Mouse (Mus musculus) urinary bladder, postnatal 10 days (tissue): ENCODE results near the gene Svbp.
A peak's percentile ranks its signal among the peaks of the same experiment; 100 is the strongest.

Source experiments
- DNase-seq: peaks from one replicate; pipeline ENCODE4 v3.0.0; 2022; ENCODE audit warnings: low spot score

Gene Svbp

DNA sequence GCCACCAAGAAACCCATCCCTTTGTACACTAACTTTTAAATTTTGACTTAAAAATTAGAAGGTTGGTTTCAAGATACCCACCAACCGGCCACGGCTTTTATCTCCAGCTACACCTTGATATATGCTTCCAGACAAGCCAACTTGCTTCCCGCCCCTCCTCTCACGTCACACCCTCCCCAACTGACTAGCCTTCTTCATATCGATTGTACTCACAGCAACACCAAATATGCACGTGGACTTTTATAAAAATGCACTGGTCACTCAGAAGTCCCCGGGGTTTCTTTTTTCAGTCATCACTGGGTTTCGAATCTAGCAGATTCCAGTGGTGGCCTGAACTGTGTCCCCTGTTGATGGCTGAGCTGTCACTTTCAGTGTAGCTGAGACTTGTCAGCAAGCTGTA, 4.5 kb upstream of the Svbp start:
- DNase-seq, result no peak

DNA sequence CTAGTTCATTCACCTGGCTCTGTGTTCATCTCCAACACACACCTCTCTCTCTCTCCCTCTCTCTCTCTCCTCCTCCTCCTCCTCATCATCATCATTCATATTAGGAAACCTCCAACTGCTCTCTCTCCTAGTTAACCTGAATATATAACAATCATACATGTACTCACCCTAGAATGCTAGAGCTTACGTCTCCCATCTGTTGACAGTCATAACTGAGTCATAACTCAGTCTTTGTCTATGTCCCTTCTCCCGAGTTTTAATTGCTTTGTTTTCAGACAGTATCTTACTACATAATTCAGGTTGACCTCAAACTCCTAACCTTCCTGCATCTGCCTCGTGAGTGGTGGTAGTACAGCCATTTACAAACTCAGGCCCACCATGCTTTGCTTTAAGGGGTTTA, 3.8 kb upstream of the Svbp start:
- DNase-seq, result no peak

DNA sequence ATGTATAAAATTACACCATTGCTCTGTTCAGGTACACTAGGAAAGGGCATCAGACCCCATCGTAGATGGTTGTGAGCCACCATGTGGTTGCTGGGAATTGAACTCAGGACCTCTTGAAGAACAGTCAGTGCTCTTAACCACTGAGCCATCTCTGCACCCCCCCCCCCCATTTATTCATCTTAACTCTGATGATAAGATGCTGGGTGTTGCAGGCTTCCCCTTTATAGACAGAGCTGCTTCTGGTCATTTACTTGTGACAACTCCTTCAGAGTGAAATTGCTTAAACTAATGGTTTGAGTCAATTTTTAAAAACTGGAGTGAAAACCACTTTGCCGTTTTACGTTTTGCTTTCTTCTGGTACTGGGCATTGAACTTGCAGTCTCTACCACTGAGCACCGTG, 2.3 kb upstream of the Svbp start:
- DNase-seq, result no peak

DNA sequence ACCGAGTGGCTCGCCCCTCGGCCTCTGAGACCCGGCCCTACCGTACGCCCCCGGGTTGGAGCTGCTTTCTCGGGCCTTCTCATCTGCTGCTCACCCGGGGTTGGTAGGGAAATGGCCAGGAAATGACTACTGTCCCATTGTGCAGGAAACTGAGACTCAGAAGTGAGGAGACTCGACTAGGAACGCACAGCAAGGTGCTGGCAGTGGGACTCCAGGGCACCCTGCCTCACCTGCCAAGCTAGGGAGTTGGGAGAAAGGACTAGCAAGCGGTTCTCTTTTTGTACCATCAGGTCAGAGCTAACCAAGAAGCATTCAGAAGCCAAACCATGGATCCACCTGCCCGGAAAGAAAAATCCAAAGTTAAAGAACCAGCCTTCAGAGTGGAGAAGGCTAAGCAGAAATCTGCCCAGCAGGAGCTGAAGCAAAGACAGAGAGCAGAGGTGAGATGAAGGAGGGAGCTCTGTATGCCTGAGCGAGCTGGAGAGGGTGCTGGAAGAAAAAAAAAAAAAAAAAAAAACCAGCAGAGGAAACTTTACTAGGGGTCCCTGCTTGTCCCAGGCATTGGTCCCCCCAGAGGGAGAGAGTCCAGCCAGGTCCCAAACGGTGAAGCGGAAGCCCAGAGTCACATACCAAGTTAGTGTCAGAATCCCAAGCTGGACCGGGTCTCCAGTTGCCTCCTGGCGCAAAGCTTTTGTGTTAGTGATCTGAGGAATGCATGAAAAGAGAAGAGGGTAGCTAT, 645 bp downstream of the Svbp start:
- no peak for DNase-seq

DNA sequence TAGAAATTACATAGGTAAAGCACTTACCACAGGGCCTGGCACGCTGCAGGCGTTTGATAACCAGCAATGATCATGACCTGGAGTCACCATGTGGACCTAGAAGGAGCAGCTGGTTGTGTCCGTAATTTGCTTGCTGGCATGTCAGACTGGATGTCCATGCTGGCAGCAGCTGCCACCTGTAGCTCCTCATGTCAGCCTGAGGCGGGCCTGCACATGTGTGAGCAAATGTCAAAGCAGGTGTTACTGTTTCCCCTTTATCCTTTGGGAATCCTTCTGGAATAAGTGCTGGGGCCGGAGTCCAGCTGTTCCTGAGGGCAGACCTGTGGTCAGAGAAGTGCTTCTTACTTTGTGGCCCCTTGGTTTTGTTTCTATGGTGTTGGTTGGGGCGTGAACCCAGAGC, 3.0 kb downstream of the Svbp start:
- DNase-seq, result no peak

DNA sequence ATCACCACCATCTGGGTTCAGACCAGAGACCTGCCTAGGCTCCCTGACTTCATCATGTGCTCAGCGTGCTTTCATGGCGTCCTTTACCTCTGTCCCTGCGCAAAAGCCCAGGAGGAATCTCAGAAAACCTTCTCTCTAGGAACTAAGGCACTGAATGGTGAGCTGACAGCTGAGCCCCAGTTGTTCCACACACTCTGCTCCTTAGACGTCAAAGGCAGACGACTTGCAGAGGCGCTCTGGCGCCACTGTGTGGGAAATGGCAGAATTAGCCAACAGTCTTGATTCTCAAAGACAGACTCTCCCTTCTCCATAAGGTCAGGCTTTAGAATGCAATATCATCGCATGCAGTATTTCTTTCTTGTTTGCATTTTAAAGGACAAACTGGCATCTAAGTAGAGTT, 9.6 kb downstream of the Svbp start:
- DNase-seq, result no peak

DNA sequence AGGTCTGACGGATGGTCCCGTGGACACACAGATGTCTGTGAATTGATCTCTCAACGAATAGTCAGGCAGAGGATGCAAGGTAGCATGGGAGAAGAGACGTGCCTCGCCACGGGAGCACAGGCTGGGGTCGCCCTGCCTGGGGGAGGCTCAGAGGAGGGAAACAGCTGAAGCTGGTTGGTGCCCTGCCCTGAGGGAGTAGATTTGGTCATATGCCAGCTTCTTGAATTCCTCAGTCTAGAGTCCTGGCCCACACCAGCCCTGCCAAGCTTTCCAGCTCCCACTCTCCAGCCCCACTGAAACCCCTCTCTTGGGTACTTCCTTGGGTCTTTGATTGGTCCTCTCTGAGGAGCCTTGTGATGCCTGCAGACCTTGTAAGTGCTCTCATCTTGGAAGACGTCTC, 21.6 kb downstream of the Svbp start:
- no peak for DNase-seq

DNA sequence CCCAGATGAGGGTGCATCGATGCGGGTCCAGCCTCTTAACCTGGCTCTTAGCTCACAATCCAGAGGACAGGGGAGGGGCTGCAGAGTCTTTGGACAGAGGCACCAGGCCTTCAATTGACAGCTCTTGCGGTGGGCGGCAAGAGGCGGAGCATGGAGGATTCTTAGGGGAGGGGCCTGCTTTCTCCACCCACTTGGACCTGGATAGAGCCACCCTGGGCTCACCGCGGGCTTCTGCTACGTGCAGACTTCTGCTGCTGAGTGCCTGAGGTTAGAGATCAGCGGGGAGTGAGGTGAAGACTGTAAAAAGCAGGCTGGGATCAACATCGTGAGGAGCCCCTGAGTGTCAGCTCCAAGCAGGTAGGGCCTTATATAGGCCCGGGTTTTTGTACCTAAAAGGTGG, 23.1 kb downstream of the Svbp start, which contains the start of gene Tmem269:
Gene Tmem269 (minus strand): TSS at position 49 of the 400 bp plus-strand sequence.
- no peak for DNase-seq

DNA sequence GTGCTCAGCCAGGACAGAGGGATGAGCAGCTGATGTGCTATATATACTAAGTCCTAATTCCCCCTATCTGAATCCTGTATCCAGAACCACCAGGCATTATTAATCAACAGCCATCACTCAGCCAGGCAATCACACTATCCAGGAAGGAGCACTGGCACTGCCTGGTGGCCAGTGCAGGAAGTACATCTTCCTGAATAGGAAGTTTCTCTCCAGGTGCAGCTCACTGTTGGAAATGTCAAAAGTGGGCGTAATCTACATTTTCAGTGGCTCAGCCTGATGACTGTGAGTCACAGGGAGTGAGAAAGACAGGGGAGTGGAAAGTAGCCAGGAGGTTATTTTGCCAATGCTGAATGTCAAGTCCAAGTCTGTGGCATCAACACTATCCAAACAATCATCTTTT, 28.6 kb downstream of the Svbp start:
- DNase-seq, result no peak

DNA sequence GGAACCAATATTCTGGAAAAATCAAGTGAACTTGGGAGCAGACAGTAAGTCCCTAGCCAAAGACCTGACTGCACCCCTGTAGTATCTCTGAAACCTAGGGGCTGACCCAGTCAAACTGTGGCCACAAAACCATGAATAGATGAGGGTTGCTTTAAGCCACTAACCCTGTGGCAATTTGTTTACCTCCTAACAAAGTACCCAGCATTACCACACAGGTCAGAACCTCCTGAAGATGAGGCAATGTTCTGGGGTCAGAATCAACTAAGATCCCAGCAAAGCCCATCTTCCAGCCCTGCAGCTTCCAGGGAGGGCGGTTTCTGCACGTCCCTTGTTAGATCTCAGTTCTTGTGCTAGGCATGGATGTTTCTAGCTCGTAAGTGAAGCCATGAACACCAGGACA, 29.4 kb downstream of the Svbp start:
- DNase-seq, result no peak

DNA sequence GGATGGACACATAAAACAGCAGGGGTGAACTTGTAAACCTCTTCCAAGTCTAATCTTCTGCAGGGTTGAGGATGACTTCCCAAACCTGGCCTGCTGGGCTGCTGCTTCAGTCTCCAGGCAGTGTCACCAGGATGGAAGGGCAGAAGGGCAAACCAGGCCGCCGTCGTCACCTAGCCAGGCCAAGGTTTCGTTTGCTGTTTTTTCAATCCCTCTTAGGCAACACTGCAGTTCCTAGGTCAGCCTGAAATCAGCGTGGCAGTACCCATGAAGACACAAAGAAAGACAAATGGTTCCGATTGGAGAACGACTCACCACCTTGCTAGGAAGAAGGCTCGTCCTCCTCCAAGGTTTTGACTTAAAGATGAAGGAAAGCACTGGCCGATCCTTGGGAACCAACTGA, 30.6 kb downstream of the Svbp start:
- no peak for DNase-seq

DNA sequence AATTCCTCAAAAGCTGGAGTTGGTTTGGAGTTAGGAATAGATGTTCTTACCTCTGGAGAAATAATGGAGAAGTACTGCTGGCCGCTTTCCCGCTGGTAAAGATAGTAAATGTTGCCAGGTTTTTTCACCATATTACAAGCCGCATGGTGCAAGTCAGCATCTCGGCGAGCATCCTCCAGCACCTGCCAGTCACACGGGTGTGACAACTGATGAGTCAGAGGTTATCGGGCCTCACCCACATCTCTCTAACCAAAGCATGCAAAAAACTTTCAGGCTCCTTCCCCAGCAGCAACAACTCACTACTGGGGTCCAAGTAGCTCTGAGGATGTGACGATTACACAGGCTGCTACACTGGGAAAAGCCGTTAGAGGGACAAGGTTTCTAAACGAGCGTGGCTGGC, 31.6 kb downstream of the Svbp start:
- no peak for DNase-seq

DNA sequence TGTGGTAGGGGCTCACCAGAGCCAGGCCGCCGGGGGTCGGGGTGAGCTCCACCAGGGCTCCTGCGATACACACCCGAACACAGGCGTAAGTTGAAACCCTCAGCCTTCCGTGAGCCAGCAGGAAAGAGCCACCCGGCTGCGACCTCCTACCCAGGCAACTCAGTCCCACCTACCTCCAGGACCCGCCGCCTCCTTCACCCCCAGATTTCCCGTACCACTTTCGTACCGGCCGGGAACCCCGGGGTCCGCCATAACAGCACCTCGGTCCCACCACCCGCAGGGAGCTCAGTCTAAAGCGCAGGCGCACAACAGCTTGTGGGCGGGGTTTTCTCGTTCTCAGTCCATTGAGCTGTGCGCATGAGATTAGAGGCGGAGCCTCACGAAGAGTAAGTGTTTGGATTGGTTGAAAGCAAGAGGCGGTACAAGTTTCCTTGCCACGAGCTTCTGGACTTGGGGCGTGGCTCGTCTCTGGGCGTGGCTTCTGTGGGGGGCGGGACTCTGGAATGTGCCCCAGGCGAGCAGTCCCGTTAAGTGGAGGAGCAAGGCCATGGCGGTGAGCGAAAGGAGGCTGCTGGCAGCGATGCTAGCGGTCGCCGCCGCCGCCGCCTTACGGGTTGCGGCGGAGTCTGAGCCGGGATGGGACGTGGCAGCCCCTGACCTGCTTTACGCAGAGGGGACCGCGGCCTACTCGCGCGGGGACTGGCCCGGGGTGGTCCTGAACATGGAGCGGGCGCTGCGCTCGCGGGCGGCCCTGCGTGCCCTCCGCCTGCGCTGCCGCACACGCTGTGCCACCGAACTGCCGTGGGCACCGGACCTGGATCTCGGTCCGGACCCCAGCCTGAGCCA, 37.5 kb downstream of the Svbp start, which contains the start of the genes AU022252 and P3h1:
Gene AU022252 (minus strand): TSS at position 303 of the 846 bp plus-strand sequence.
Gene P3h1 (plus strand): TSS at position 506 of the 846 bp plus-strand sequence.
- peak; percentile 95 for DNase-seq

DNA sequence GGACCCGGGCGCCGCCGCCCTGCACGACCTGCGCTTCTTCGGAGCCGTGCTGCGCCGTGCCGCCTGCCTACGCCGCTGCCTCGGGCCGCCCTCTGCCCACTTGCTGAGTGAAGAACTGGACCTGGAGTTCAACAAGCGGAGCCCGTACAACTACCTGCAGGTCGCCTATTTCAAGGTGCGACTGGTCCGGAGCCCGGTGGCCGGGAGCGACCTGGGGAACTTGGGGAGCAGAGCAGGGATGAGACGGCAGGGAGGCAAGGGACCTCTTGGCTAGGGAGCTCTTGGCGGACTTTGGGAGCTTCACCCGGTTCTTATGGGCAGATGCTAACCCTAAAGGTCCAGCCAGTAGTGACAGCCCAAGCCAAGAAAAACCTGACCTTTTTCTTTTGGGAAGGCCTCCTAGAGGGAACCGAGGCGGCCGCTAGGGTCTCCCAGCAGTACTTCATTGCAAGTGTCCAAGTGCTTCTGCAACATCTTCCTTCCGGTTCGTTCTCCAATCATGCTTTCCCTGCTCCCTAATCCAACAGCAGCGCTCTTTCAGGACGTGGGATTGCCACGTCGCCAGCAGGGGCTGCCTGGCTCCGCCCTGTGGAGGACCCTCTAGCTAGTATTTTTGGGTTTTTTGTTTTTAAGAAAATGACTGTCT, 38.3 kb downstream of the Svbp start:
- no peak for DNase-seq

DNA sequence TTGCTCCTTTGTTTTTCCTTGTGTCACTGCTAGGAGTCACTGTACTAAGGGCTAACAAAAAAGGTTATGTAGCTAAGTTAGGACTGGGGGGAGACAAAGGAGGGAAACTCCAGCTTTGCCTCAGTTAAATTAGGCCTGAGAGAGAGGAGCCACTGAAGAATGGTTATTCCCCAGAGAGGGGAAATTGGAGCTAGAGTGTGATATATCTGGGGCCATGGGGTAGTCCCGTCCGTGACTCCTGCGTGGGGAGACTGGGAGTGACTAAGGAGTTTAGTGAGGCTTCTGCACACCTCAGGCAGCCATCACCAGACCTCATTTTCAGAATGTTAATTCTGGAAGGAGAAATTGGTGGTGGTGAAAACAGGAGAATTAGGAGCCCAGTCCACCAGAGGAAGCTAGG, 39.2 kb downstream of the Svbp start:
- no peak for DNase-seq

DNA sequence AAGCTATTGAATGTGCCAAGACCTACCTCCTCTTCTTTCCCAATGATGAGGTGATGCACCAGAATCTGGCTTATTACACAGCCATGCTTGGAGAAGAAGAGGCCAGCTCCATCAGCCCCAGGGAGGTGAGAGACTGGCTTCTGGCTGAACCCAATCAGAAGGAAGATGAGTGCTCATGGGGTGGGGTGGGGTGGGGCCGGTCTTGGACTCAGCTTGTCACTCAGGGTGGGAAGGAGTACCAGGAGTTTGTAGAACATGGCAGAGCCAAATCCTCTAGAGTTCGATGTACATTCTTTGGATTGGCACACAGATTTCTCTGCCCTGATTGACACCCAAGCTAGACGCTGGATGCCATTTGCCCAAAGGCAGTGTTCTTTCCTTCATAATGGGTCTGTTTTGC, 43.6 kb downstream of the Svbp start:
- no peak for DNase-seq

DNA sequence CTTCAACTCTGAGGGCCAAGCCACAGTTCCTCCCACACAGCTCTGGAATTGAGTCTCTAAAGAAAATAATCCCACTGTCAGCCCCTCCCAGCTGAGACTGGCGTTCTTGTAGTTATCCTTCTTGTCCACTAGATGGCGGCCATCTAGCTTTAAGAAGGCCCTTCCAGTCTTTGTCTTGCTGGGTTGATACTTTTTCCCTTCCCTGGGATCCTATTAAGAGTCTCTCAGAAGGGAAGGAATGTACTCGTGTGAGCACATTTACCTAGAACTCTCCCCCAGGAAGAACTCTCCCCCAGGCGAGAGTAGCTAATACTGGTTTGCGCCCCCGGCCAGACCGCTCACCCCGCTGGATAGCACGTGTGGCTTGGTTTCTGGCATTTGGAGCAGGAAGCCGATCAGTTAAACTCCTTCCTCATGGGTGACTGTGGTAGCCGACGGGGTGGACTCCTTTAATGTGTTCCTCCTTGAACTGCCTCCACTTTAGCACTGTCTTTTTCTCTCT, 44.1 kb downstream of the Svbp start:
- DNase-seq, result no peak

DNA sequence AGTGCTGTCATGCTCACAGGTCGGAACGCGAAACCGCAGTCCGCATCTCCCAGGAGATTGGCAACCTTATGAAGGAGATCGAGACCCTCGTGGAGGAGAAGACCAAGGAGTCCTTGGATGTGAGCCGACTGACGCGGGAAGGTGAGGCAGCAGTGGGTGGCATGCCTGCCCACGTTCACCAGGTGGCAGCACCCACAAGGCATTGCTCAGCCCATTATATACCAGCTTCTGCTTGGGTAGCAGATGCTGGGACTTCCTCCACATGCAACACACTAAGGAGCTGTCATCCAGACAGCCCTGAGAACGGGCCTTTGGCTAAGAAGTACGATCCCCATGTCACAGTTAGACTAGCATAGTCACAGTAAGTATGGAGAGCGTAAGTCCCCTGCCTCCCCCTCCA, 46.6 kb downstream of the Svbp start:
- DNase-seq, result no peak

DNA sequence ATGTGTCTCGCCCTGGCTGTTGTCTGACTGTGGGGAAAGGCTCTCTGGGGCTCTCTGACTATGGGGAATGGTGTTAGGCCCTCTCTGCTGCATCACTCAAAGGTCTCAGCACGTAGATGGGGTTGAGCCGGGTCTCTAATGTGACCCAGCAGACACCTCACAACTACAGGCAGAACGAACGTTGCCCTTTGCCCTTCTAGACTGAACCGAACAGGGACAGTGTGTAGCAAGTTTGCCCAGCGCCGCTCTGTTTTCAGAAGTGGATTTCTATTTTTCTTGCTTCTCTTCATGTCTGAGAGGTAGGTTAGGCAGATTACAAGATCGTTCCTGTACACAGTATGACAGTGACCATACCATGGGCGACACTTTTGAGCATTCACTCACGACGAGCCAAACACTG, 47.5 kb downstream of the Svbp start:
- DNase-seq, result no peak

DNA sequence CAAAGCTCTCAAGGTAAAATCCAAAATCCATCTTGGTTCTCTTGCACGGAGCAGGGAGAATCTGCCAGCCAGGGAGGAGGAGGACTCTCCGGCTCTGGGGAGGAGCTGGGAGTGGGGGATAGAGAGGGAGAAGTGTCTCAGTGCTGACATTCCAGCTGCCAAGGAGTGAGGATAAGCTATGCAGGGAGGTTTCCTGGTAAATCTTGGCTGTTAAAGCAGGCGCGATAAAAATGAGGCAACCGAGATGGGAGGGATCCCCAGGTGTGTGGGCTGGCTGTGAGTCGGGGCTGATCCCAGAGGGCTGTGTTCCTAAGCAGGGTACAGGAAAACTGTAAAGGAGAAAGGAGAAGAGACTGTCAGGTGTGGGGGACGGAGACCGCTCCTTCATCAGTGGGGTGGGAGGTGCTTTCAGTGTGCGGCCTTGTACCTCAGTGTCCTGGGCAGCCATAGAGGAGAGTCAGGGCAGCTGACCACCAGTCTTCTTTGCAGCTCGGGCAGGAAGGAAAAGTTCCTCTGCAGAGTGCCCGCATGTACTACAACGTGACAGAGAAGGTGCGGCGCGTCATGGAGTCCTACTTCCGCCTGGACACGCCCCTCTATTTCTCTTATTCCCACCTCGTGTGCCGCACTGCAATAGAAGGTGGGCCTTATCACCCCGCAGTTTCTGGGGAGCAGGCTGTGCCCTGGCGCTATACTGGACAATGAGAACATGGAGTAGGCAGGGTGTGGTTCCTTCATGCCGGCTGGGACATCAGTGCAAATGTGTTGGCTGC, 49.5 kb downstream of the Svbp start:
- no peak for DNase-seq

DNA sequence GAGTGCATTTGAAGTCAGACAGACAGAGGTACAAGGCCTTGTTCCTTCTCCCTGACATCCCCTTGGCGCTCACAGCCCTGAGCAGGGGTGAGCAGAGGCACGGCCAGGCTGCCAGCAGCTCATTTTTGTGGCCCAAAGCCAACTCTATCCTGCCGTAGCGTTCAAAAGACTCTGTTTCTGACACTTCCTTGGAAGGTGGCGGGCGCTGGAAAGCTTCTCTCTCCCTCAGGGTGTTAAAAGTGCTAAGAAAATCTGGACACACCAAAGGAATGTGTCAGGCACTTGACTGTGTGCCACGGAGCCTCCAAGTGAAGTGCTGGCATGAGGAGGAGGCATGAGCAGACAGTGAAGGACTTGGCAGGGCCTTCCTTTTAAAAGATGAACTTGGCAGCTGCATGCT, 50.5 kb downstream of the Svbp start:
- no peak for DNase-seq

DNA sequence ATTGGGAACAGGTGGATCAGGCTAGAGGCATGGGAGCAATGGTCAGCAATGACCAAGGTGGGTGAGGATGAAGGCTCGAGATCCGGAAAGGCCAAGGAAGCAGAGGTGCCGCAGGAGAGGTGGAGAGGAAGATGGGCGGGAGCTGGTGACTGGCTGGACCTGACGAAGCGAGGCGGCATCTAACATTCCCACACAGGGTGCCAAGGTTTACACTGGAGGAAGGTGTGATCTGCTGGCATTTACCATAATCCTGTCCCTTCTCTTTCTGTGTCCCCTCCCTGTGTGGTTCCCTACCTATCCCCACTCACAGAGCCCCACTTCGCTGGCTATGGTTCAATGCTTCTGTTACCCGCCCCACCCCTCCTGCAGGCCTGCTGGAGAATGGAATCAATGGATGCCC, 50.9 kb downstream of the Svbp start:
- DNase-seq, result no peak
